ENCODE assay signal across 12 mouse cellular contexts in the genomic region with DNA sequence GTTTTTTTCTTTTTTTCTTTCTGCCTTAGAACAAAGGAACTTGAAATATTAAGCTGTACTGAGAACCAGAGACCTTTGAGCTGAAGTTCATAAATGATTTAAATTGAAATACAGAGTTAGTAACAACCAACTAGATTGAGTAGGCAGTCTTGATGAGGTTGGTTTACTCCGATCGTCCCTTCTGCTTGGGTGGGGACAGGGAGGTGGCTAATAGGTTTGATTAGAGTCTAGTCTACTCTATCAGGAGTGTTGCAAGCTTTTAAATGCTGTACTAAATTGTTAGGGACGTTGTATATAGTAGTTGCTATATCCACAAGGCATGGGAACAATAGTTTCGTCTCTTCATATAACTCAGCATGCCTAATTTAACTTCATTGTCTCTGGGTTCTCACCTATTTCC. TPM values are rescaled to one million over a fixed set of nuclear protein-coding genes. Genes with fewer than 3 reads are reported as not detected.
DNase-seq lines count a peak whose midpoint lies in the region; ATAC-seq and TF ChIP-seq lines count a peak whose summit lies in the region.
"Had no signal": no experiment of that assay in that cellular context is flagged by ENCODE, and none has a peak within 500 bp of the region (broad histone marks: within the 10 kb centered on the region; RNA-seq: fewer than 3 reads in every experiment).

No protein-coding gene starts in this region.

- H3K9me3 ChIP-seq in heart, embryonic 14.5 days (ENCODE audit: control insufficient read depth, low read length), result no peaks in the 10 kb centered on the region
- no peaks in the 10 kb centered on the region for H3K9me3 ChIP-seq in ES-E14 (ENCODE audit: control insufficient read depth, insufficient read depth, low read depth, low read length)
- H3K9me3 ChIP-seq in forebrain, embryonic 13.5 days (replicated peaks), result no peaks in the 10 kb centered on the region
- no peaks in the 10 kb centered on the region for H3K9me3 ChIP-seq in liver, embryonic 11.5 days (ENCODE audit: control insufficient read depth, low read length)
- H3K9me3 ChIP-seq: G1E had no signal

- 22% methylated on average over 4 of the region's 4 CpGs for WGBS in heart, embryonic 14.5 days
- WGBS in forebrain, embryonic 13.5 days, result 46% methylated on average over 4 of the region's 4 CpGs
- WGBS in liver, embryonic 11.5 days, result 29% methylated on average over 4 of the region's 4 CpGs

- no peak for ATAC-seq in heart, embryonic 14.5 days (ENCODE audit: insufficient number of reproducible peaks, insufficient read depth, low FRiP score, low read depth)
- no peak for ATAC-seq in forebrain, embryonic 13.5 days
- ATAC-seq in liver, embryonic 11.5 days (replicated peaks; ENCODE audit: low FRiP score), result no peak

- in situ Hi-C loops in ES-E14 (cut with MboI; ENCODE audit: low sequenced_read_pairs in 2 of 2, unreplicated experiment in 2 of 2), result loop anchor here in 1 of 2 experiments (25.0 kb wide), 1 partner anchor 220 kb away; no protein-coding TSS in a partner anchor

- 0 out of 2 replicates have a peak, but pooled peaks cover 16% of the 10 kb centered on the region for H3K36me3 ChIP-seq in heart, embryonic 14.5 days (ENCODE audit: control insufficient read depth, insufficient read depth, low read length)
- H3K36me3 ChIP-seq in ES-E14 (ENCODE audit: control insufficient read depth, insufficient read depth, low read length, poor library complexity, severe bottlenecking), result peaks cover 4% of the 10 kb centered on the region; the same call in 1 of the 2 replicates
- H3K36me3 ChIP-seq in forebrain, embryonic 13.5 days (ENCODE audit: poor library complexity, severe bottlenecking), result no peaks in the 10 kb centered on the region
- peaks cover 11% of the 10 kb centered on the region for H3K36me3 ChIP-seq in liver, embryonic 11.5 days (ENCODE audit: control insufficient read depth, insufficient read depth, low read length)

- peaks cover 45 to 70% of the 10 kb centered on the region in 2 experiments for H3K4me1 ChIP-seq in heart, embryonic 14.5 days (ENCODE audit: control insufficient read depth in 2 of 2, insufficient read depth in 2 of 2, low read length in 2 of 2)
- H3K4me1 ChIP-seq in ES-E14 (ENCODE audit: control insufficient read depth in 2 of 2, insufficient read depth in 2 of 2, low read length in 2 of 2, poor library complexity in 1 of 2), result peaks cover 8 to 10% of the 10 kb centered on the region in 2 experiments
- peaks cover 77% of the 10 kb centered on the region for H3K4me1 ChIP-seq in forebrain, embryonic 13.5 days
- H3K4me1 ChIP-seq in liver, embryonic 11.5 days (replicated peaks; ENCODE audit: control insufficient read depth, insufficient read depth, low read length), result peaks cover 76% of the 10 kb centered on the region

- no peaks in the 10 kb centered on the region for H3K27me3 ChIP-seq in heart, embryonic 14.5 days (ENCODE audit: control insufficient read depth, insufficient read depth, low read length)
- H3K27me3 ChIP-seq in forebrain, embryonic 13.5 days, result no peaks in the 10 kb centered on the region
- H3K27me3 ChIP-seq in liver, embryonic 11.5 days (replicated peaks; ENCODE audit: control insufficient read depth, insufficient read depth, low read length), result no peaks in the 10 kb centered on the region

- peak overlapping the region; percentile 80 to 94 for H3K27ac ChIP-seq in heart, embryonic 14.5 days (replicated peaks in 1 of 2; ENCODE audit: control insufficient read depth in 1 of 2, insufficient read depth in 1 of 2, low read depth in 2 of 2, low read length in 2 of 2)
- H3K27ac ChIP-seq in ES-E14 (ENCODE audit: insufficient read depth, low read depth, low read length, poor library complexity, severe bottlenecking), result no peak overlapping the region; the same call in 1 of the 2 replicates
- peak overlapping the region; percentile 80 for H3K27ac ChIP-seq in forebrain, embryonic 13.5 days
- H3K27ac ChIP-seq in liver, embryonic 11.5 days (ENCODE audit: low read depth, low read length), result peak overlapping the region; percentile 96
- H3K27ac ChIP-seq: macrophage had no signal

- peak overlapping the region in 1 of 2 experiments; percentile 29; a peak in 2 of 4 replicates for H3K4me3 ChIP-seq in heart, embryonic 14.5 days (ENCODE audit: control insufficient read depth in 1 of 2, insufficient read depth in 1 of 2, low read depth in 1 of 2, low read length in 2 of 2)
- peak overlapping the region; percentile 45 to 48 for H3K4me3 ChIP-seq in ES-E14 (ENCODE audit: insufficient read depth in 1 of 2, low read depth in 1 of 2, low read length in 2 of 2, poor library complexity in 1 of 2, severe bottlenecking in 1 of 2)
- peak overlapping the region; percentile 18; the same call in 1 of the 2 replicates for H3K4me3 ChIP-seq in forebrain, embryonic 13.5 days
- peak overlapping the region; percentile 37 for H3K4me3 ChIP-seq in liver, embryonic 11.5 days (ENCODE audit: low read depth, low read length)

- DNase-seq in heart, adult 8-10 months (ENCODE audit: low spot score), result no peak
- DNase-seq in ES-E14 (ENCODE audit: low read depth, low spot score) (no peak), adipocyte (ENCODE audit: low spot score) (no peak)
- DNase-seq in liver, embryonic 11.5 days (ENCODE audit: low spot score), result no peak
- no peak for DNase-seq in spleen, postnatal 36 days (ENCODE audit: low spot score in 2 of 2)
- DNase-seq in cerebellum, postnatal 25 days, result no peak
- DNase-seq: gastrocnemius, postnatal 36 days; right cerebral cortex, postnatal 14 days had no signal

- H3K4me2 ChIP-seq in heart, embryonic 14.5 days (ENCODE audit: low read length), result peak overlapping the region; percentile 85
- H3K4me2 ChIP-seq in forebrain, embryonic 13.5 days, result peak overlapping the region; percentile 51
- peak overlapping the region; percentile 73 for H3K4me2 ChIP-seq in liver, embryonic 11.5 days

- peak overlapping the region; percentile 69 for H3K9ac ChIP-seq in heart, embryonic 14.5 days (ENCODE audit: low read length)
- H3K9ac ChIP-seq in ES-E14 (ENCODE audit: insufficient read depth, low read depth, low read length, poor library complexity, severe bottlenecking), result no peak overlapping the region; the same call in 1 of the 2 replicates
- H3K9ac ChIP-seq in forebrain, embryonic 13.5 days, result peak overlapping the region; percentile 43; the same call in 1 of the 2 replicates
- H3K9ac ChIP-seq in liver, embryonic 11.5 days (ENCODE audit: low read depth, low read length), result no peak overlapping the region; the same call in 1 of the 2 replicates

TF ChIP-seq in ES-E14, 5 proteins besides CTCF, POLR2A, EP300 and RAD21:
- TF ChIP-seq HCFC1 (IDR thresholded peaks at IDR 0.05; ENCODE audit: borderline replicate concordance, insufficient read depth, low read length) (no peak), ZC3H11A (IDR thresholded peaks at IDR 0.05; ENCODE audit: borderline replicate concordance, low read depth, low read length) (no peak), CHD2 (IDR thresholded peaks at IDR 0.05; ENCODE audit: low read depth, low read length) (no peak), MAFK (IDR thresholded peaks at IDR 0.05; ENCODE audit: insufficient read depth, low read depth, low read length) (no peak), ZNF384 (IDR thresholded peaks at IDR 0.05; ENCODE audit: low read depth, low read length) (no peak)

RNA-seq across cellular contexts. Expression of gene Klf3, which starts 4.4 kb away (rescaled TPM):
- polyA plus RNA-seq in heart, embryonic 14.5 days (2014; fragmentation: Nextera tagmentation; extraction: Ambion mirVana), result 51.9 and 52.1 TPM in 2 replicates
- total RNA-seq in heart, adult 8-10 months (2022), result 10 to 100 TPM; 35.2 to 51.2 (median 39.9) TPM
- total RNA-seq in ES-E14 (2012; rRNA removed), result 22.9 and 31.8 TPM in 2 replicates
- 24.0 and 25.1 TPM in 2 replicates for polyA plus RNA-seq in forebrain, embryonic 13.5 days (2015; fragmentation: Nextera tagmentation; extraction: Ambion mirVana)
- 66.9 and 68.7 TPM in 2 replicates for polyA plus RNA-seq in liver, embryonic 11.5 days (2014; fragmentation: Nextera tagmentation; extraction: Ambion mirVana)

Comparison
In these comparisons a context has a peak if more than half of its experiments do, and no peak if none do; other contexts are left out.
1. H3K9ac ChIP-seq: peak in heart, embryonic 14.5 days (single experiment) and forebrain, embryonic 13.5 days (single experiment); none in ES-E14 (single experiment) and liver, embryonic 11.5 days (single experiment).
2. Peak in every context shown above with its lines, with median percentiles within 50 percentile points of each other: H3K4me2 ChIP-seq.